Mouse (Mus musculus): ENCODE results near the gene Dynlt1f. TPM values are rescaled to one million over a fixed set of nuclear protein-coding genes. Genes with fewer than 3 reads are reported as not detected.
"Not testable (repeated sequence)": the region's sequence is repeated elsewhere in the genome, so short reads cannot be mapped to it uniquely, and the experiment has no call there.

Gene Dynlt1f
- polyA plus RNA-seq, 1 experiment = not detected

DNA sequence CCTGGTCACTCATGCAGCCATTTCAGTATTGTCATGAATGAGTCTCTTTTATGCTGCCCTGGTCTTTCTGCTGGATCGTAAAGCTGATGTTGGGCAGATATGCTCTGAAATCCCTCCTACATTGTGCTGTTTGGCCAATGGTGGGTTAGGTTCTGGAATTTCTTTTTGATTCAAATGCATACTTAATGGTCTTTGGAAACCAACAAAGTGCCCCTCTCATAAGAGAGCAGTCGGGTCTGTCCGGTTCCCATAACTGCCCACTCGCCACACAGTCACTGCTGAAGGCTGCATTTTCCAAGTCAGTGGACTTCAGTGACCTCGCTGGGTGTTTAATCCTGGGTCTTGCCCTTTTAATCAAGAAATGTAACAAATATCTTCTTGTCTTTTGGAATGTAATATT, 28.0 kb upstream of the Dynlt1f start:
- not testable (repeated sequence) for H3K4me3 ChIP-seq (ENCODE audit: insufficient read depth, low read depth, low read length); H3K4me1 ChIP-seq (ENCODE audit: control insufficient read depth, insufficient read depth, low read length); H3K27ac ChIP-seq (ENCODE audit: insufficient read depth, low read depth, low read length)
- 78% methylated on average over 1 of the region's 5 CpGs for WGBS

DNA sequence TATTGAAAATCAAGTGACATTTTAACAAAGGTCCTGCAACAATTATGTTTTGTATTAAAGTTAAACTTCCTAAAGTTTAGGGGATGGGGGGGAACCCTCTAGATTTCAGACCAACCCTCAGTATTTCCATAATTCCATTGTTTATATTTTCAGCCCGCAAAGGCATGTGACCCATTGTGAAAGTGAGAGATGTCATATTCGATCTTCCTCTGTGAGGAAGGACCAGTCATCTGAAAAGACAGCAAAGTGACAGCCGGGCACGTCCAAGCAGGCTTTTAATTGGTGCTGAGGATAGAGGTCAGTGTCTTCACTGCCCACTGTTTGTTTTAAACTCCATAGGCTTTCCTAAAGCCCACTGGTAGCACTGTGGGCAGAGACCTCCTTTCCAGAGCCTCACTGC, 26.0 kb upstream of the Dynlt1f start:
- not testable (repeated sequence) for H3K4me3 ChIP-seq (ENCODE audit: insufficient read depth, low read depth, low read length); H3K4me1 ChIP-seq (ENCODE audit: control insufficient read depth, insufficient read depth, low read length); H3K27ac ChIP-seq (ENCODE audit: insufficient read depth, low read depth, low read length)
- 84% methylated on average over 4 of the region's 4 CpGs for WGBS

DNA sequence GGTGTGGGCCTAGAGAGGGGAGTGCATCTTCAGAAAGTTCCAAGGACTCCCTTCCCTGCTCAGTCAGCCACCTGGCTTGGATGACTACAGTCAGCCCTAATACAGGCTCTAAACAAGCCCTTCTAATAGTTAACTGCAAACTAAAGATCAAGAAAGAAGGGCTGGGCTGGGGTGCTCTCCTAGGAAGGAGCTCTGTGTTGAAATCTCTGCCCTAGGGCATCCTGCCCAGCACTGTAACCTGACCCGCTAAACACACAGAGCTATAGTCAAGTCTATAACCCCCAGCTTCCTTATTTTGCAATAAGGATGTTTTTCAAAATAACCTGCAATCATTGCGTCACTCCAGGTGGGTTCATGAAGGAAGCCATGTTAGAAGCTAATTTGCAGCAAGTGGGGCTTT, 22.4 kb upstream of the Dynlt1f start:
- not testable (repeated sequence) for H3K27ac ChIP-seq (ENCODE audit: insufficient read depth, low read depth, low read length); H3K4me3 ChIP-seq (ENCODE audit: insufficient read depth, low read depth, low read length); H3K4me1 ChIP-seq (ENCODE audit: control insufficient read depth, insufficient read depth, low read length)
- WGBS = 80% methylated on average over 1 of the region's 2 CpGs

DNA sequence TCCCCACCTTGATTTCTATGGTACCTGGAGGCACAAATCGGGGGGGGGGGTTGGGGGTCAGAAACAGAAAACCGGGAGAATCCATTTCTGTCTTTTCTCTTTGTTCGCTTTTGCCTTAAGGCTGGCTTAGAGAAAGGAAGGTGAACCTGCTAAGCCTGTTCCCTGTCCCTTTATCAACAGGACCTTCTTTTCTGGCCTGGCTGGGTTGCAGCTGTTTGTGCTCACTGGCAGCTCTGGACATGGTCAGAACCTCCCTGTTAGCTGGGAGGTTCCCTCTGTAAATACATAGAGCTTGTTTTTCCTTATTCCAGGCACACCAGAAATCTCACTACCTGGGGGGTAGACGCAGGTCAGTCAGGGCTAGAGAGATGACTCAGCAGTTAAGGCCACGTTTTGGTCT, 18.6 kb upstream of the Dynlt1f start:
- H3K27ac ChIP-seq (ENCODE audit: insufficient read depth, low read depth, low read length); H3K4me3 ChIP-seq (ENCODE audit: insufficient read depth, low read depth, low read length); H3K4me1 ChIP-seq (ENCODE audit: control insufficient read depth, insufficient read depth, low read length): not testable (repeated sequence)
- WGBS = 71% methylated on average over 5 of the region's 5 CpGs

DNA sequence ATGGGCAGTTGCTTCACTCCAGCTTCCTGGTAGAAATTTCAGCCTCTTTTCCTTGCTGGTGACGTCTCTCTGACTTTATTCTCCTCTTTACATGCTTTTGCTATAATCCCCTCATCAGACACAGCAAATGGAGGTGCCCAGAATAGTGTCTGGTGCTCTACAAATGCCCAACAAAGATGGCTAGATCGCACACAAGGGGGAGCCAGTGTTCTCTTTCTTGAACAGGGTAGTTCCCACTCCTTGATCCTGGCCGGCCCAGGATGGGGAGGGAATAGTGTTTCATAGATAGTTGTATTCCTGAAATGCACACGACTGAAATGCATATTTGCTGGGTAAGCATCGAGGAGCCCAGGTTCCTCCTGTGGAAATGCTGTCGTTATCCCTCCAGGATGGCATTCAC, 12.8 kb upstream of the Dynlt1f start:
- not testable (repeated sequence) for H3K4me3 ChIP-seq (ENCODE audit: insufficient read depth, low read depth, low read length); H3K4me1 ChIP-seq (ENCODE audit: control insufficient read depth, insufficient read depth, low read length); H3K27ac ChIP-seq (ENCODE audit: insufficient read depth, low read depth, low read length)
- no CpG with 5 or more reads among the region's 6 CpGs for WGBS

DNA sequence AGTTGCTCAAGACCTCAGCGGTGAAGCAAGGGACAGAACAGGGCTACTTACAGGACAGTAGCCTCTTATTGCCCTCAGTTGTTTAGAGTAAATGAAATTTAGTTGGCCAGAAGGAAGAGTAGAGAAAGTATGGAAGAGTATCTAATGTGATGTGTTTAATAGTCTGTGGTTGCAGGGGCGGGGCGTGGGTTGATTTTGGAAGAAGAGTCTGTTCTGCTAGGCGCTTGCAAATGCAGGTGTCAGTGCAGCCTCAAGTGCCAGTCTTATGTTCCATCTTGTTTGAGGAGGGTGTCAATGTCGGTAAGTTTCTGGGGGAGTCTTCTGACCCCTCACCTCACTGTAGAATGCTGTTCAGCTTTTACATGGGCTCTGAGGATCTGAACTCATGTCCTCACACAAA, 9.7 kb upstream of the Dynlt1f start:
- not testable (repeated sequence) for H3K4me1 ChIP-seq (ENCODE audit: control insufficient read depth, insufficient read depth, low read length); H3K27ac ChIP-seq (ENCODE audit: insufficient read depth, low read depth, low read length); H3K4me3 ChIP-seq (ENCODE audit: insufficient read depth, low read depth, low read length)
- WGBS = 98% methylated on average over 4 of the region's 5 CpGs

DNA sequence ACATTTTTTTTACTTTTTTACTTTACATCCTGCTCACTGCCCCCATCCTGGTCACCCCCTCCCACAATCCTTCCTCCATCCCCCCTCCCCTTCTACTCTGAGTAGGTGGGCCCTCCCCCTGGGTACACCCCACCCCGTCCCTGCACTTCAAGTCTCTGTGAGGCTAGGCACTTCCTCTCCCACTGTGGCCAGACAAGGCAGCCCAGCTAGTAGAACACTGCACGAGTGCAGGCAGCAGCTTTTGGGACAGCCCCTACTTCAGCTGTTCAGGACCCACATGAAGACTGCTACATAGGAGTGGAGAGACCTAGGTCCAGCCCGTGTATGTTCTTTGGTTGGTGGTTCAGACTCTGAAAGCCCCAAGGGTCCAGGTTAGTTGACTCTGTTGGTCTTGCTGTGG, 7.1 kb upstream of the Dynlt1f start:
- H3K4me3 ChIP-seq (ENCODE audit: insufficient read depth, low read depth, low read length); H3K4me1 ChIP-seq (ENCODE audit: control insufficient read depth, insufficient read depth, low read length); H3K27ac ChIP-seq (ENCODE audit: insufficient read depth, low read depth, low read length): not testable (repeated sequence)
- 80% methylated on average over 3 of the region's 3 CpGs for WGBS

DNA sequence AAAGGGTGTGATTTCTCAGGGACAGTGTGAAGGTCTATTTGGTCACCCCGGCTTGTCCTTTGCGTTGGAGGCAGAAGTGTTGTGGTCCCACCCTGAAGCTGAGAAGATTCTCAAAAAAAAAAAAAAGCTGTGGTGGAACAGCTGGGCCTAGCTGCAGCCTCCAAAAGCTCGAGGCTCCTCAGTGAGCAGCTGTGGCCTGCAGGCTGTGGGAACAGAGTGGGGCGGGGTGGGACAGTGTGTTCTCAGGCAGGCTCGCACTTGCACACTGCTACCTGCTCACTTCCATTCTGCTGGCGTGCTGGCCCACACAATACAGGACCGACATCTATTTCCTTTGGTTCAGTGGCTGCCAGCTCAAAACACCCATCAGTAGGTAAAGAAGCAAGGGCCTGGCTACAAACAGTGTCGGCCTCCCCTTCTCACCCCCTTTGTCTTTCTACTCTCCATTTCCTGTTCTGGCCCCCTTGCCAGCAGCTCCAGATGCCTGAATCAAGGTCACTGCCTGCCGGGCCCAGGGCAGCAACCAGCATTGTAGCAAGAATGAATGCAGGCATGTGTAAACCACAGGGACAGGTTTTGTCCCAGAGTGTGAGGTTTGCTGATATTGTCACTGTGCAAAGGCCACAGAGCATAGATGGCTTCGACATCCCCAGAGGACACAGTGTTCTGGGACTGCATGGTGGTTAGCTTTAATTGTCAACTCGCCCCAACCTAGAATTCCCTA, 5.6 kb upstream of the Dynlt1f start:
- not testable (repeated sequence) for H3K27ac ChIP-seq (ENCODE audit: insufficient read depth, low read depth, low read length); H3K4me3 ChIP-seq (ENCODE audit: insufficient read depth, low read depth, low read length); H3K4me1 ChIP-seq (ENCODE audit: control insufficient read depth, insufficient read depth, low read length)
- 69% methylated on average over 10 of the region's 11 CpGs for WGBS

DNA sequence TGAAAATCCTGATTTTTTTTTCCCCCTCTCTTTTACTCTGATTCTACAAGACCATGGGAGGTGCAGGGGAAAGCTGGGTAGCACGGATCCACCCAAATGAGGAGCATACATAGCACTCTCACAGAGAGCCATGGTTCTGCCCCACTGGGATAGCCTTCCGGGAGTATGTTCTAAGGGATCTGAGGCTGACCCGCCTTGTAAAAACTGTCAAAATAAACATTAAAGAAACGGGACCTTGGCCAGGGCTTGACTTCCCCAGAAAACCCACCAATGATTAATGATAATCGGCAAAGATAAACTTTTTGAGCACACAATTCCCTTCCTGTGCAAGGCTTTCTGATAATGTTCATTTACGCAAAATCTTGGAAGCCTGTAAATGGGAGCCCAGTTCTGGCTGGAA, 4.9 kb upstream of the Dynlt1f start:
- WGBS = 84% methylated on average over 6 of the region's 6 CpGs
- H3K4me3 ChIP-seq (ENCODE audit: insufficient read depth, low read depth, low read length); H3K4me1 ChIP-seq (ENCODE audit: control insufficient read depth, insufficient read depth, low read length); H3K27ac ChIP-seq (ENCODE audit: insufficient read depth, low read depth, low read length): not testable (repeated sequence)

DNA sequence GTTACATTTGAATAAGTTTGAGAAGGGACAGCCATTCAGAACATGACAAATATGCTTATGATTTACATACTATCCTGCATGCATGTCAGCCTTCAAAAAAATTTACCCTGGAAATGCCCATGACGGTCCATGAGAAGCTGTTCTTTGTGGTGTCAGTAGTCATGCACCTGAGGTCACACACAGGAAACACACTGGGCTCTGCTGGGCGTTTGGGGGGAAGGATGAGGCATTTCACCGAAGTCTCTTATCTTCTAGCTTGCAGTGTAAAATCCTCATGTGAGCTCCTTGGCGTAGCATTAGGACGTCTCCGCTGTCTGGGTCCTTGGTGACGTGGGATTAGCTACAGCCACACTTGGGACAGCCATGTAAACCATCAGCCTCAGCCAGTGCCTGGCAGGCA, 3.1 kb upstream of the Dynlt1f start, which contains the start of gene Sytl3:
Sytl3 (plus strand) TSS at position 293 of the 400 bp plus-strand sequence.
- H3K27ac ChIP-seq (ENCODE audit: insufficient read depth, low read depth, low read length); H3K4me3 ChIP-seq (ENCODE audit: insufficient read depth, low read depth, low read length); H3K4me1 ChIP-seq (ENCODE audit: control insufficient read depth, insufficient read depth, low read length): not testable (repeated sequence)
- 89% methylated on average over 6 of the region's 7 CpGs for WGBS

DNA sequence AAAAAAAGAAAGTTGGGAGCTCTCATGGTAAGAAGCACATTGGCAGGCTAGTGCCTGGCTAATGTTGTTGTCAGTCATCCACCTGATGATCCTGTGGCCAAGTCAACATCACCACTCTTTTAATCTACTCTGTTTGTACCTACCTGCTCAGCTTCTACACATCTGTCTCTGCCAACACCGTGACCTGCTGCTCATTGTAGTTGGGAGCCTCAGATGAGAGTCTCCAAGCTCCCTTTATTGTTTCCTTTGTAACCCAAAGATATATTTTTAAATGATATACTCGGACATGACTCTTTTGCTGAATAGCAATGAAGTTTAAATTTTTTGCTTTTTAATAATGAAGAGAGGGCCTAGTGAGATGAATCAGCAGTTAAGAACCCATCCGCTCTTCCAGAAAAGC, 771 bp upstream of the Dynlt1f start:
- not testable (repeated sequence) for H3K4me1 ChIP-seq (ENCODE audit: control insufficient read depth, insufficient read depth, low read length); H3K4me3 ChIP-seq (ENCODE audit: insufficient read depth, low read depth, low read length); H3K27ac ChIP-seq (ENCODE audit: insufficient read depth, low read depth, low read length)
- WGBS = 87% methylated on average over 1 of the region's 3 CpGs

DNA sequence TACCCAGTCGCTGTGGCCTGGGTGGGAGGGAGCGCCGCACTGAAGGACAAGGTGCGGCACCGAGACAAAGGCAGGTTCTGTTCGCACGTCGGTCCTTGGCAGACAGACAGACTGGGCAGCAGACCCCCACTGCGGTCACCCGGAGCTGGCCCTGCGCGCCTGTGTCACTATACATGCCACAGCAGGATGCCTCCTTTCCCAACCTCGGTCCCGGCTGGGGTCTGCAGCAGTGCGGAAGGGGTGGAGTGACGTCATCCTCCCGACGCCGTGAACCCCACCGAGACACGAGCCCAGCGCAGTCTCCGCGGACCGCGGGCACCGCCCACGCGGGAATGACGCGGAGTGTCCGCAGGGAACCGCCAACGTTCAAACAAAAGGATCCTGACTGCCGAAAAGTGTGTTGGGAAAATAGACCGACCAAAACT, 601 bp downstream of the Dynlt1f start:
- H3K27ac ChIP-seq (ENCODE audit: insufficient read depth, low read depth, low read length); H3K4me1 ChIP-seq (ENCODE audit: control insufficient read depth, insufficient read depth, low read length): not testable (repeated sequence)
- WGBS = under 1% methylated on average over 36 of the region's 36 CpGs

DNA sequence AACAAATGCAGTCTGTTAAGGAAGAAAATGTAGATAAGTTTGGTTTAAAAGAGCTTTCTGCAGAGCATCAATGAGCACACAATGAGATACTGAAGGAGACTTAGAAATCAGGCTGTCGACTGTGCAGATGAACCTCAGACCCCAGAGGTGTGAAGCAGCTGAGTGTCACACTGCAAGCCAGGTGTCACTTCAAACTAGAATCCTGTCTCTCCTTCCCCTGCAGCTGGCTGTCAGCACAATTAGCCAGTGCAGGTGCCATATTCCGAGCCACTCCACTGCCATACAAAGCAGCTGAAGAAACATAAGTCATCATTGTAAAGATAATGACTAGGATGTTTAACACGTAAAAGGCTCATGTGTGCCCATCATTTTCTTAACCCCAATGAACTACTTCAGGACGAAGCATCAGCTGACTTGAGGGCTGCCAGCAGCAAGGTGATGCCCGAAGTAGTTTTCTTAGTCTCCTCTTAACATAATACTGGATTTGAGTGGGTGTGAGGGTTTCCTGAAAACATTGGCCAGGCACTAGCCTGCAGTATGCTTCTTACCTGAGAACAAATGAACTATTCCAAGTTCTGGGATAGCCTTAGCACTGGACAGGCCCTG, 2.3 kb downstream of the Dynlt1f start:
- H3K27ac ChIP-seq (ENCODE audit: insufficient read depth, low read depth, low read length); H3K4me1 ChIP-seq (ENCODE audit: control insufficient read depth, insufficient read depth, low read length); H3K4me3 ChIP-seq (ENCODE audit: insufficient read depth, low read depth, low read length): not testable (repeated sequence)
- 88% methylated on average over 4 of the region's 5 CpGs for WGBS

More for the DNA sequence above, 601 bp downstream of the Dynlt1f start:
- H3K4me3 ChIP-seq (ENCODE audit: insufficient read depth, low read depth, low read length) = peak overlapping the region; percentile 54

DNA sequence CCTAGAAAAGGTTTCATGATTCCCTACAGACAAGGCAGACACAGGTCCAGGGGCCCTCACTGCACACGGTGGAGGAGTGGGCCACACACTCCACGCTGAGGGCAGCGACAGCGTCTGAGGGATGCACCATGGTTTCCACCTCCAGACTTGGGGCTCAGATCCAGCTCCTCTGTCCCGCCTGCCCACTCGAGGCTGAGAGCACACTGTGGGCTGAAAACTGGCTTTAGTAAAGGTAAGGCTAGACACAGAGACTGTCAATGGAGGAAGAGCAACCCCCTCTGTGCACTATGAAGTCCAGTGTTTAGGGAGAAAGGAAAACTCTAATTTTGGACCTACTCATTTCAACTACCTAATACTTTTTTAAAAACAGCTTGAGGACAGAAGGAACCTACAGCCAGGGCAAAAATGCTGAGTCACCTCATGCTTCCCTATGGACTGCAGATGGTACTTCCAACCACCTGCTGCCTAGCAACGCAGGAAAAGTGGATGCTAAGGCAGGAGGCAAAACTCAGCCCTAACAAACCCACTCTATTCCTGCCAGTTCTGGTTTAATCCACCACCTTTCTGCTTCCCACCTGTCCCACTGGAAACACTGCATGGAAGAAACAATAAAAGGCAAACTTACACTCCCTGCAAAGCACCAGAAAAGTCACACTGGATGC, 4.7 kb downstream of the Dynlt1f start:
- not testable (repeated sequence) for H3K27ac ChIP-seq (ENCODE audit: insufficient read depth, low read depth, low read length); H3K4me1 ChIP-seq (ENCODE audit: control insufficient read depth, insufficient read depth, low read length)
- WGBS = 87% methylated on average over 7 of the region's 7 CpGs

DNA sequence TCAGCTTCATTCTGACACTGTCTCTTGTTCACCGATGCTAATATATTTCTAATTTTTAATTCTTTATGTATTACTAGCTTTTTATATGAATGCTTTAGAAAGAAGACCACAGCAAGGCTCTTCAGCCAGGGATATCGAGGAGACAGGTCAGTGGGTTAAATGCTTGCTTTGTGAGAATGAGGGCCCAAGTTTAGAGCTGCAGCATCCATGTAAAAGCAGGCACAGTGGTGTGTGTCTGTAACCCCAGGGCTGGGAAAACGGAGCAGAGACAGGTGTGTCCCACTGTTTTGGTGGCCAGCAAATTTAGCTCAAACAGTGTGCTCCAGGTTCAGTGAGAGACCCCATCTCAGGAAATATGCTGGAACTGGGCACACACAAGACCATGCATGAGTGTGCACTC, 8.2 kb downstream of the Dynlt1f start:
- H3K27ac ChIP-seq (ENCODE audit: insufficient read depth, low read depth, low read length); H3K4me3 ChIP-seq (ENCODE audit: insufficient read depth, low read depth, low read length); H3K4me1 ChIP-seq (ENCODE audit: control insufficient read depth, insufficient read depth, low read length): not testable (repeated sequence)
- WGBS = 96% methylated on average over 3 of the region's 3 CpGs

More for the DNA sequence above, 4.7 kb downstream of the Dynlt1f start:
- not testable (repeated sequence) for H3K4me3 ChIP-seq (ENCODE audit: insufficient read depth, low read depth, low read length)
